8 mouse cellular contexts compared by ENCODE assay signal in genomic region chr13:4110281-4111188, GRCm38 (mm10). TPM values are rescaled to one million over a fixed set of nuclear protein-coding genes. Genes with fewer than 3 reads are reported as not detected.
DNase-seq lines count a peak whose midpoint lies in the region; ATAC-seq and TF ChIP-seq lines count a peak whose summit lies in the region.

No protein-coding gene starts in this region.

- no peaks in the 10 kb centered on the region for H3K4me1 ChIP-seq in embryonic facial prominence, embryonic 11.5 days (ENCODE audit: control insufficient read depth, insufficient read depth, low read length)
- H3K4me1 ChIP-seq in kidney, embryonic 15.5 days = no peaks in the 10 kb centered on the region
- no peaks in the 10 kb centered on the region for H3K4me1 ChIP-seq in limb, embryonic 14.5 days (ENCODE audit: control insufficient read depth, insufficient read depth, low read length)

- peak; percentile 86 for ATAC-seq in embryonic facial prominence, embryonic 11.5 days (replicated peaks; ENCODE audit: insufficient number of reproducible peaks, low FRiP score, low TSS enrichment, low read depth)
- peak; percentile 85 for ATAC-seq in kidney, embryonic 15.5 days (replicated peaks; ENCODE audit: low FRiP score)
- no peak; the same call in 1 of the 2 replicates for ATAC-seq in limb, embryonic 14.5 days (ENCODE audit: low FRiP score, low read depth)

- H3K4me2 ChIP-seq in embryonic facial prominence, embryonic 11.5 days (ENCODE audit: low read depth, low read length) = no peak overlapping the region
- H3K4me2 ChIP-seq in kidney, embryonic 15.5 days = no peak overlapping the region
- no peak overlapping the region for H3K4me2 ChIP-seq in limb, embryonic 14.5 days (replicated peaks; ENCODE audit: low read depth, low read length, severe bottlenecking)

- WGBS in embryonic facial prominence, embryonic 11.5 days = 32% methylated on average over 6 of the region's 6 CpGs
- 30% methylated on average over 6 of the region's 6 CpGs for WGBS in kidney, embryonic 15.5 days
- 26% methylated on average over 6 of the region's 6 CpGs for whole genome bisulfite sequencing in limb, embryonic 14.5 days

- no peak overlapping the region for H3K9ac ChIP-seq in embryonic facial prominence, embryonic 11.5 days (replicated peaks; ENCODE audit: low read length)
- no peak overlapping the region for H3K9ac ChIP-seq in kidney, embryonic 15.5 days
- no peak overlapping the region for H3K9ac ChIP-seq in limb, embryonic 14.5 days (ENCODE audit: low read depth, low read length, severe bottlenecking)

- H3K36me3 ChIP-seq in embryonic facial prominence, embryonic 11.5 days (replicated peaks; ENCODE audit: control insufficient read depth, insufficient read depth, low read depth, low read length) = no peaks in the 10 kb centered on the region
- H3K36me3 ChIP-seq in kidney, embryonic 15.5 days = no peaks in the 10 kb centered on the region
- H3K36me3 ChIP-seq in limb, embryonic 14.5 days (ENCODE audit: control insufficient read depth, insufficient read depth, low read length) = no peaks in the 10 kb centered on the region

- DNase-seq in CD4-positive, CD25-positive, alpha-beta regulatory T cell, adult 2 months (ENCODE audit: low read depth, low spot score) = peak; percentile 58
- DNase-seq in adrenal gland, postnatal 14 days = peak; percentile 67
- DNase-seq in embryonic facial prominence, embryonic 11.5 days (ENCODE audit: low spot score) = peak; percentile 89
- DNase-seq in heart, adult 9 months (ENCODE audit: low spot score in 2 of 2) = peak; percentile 7 to 42
- peak; percentile 75 for DNase-seq in limb, embryonic 14.5 days (ENCODE audit: low spot score)
- peak; percentile 28 for DNase-seq in naive thymus-derived CD4-positive, alpha-beta T cell, adult 2 months (ENCODE audit: low read depth)
- peak; percentile 66 for DNase-seq in testis, postnatal 10 days (ENCODE audit: low spot score)

- TF ChIP-seq POLR2A in limb, embryonic 14.5 days (IDR thresholded peaks at IDR 0.05; ENCODE audit: borderline replicate concordance, extremely low read depth, insufficient read depth, insufficient read length) = no peak

- H3K27ac ChIP-seq in embryonic facial prominence, embryonic 11.5 days (replicated peaks; ENCODE audit: low read depth, low read length) = no peak overlapping the region
- H3K27ac ChIP-seq in kidney, embryonic 15.5 days = no peak overlapping the region
- H3K27ac ChIP-seq in limb, embryonic 14.5 days (replicated peaks; ENCODE audit: low read depth, low read length) = no peak overlapping the region

- no peaks in the 10 kb centered on the region for H3K27me3 ChIP-seq in embryonic facial prominence, embryonic 11.5 days (ENCODE audit: control insufficient read depth, insufficient read depth, low read length)
- no peaks in the 10 kb centered on the region for H3K27me3 ChIP-seq in kidney, embryonic 15.5 days
- H3K27me3 ChIP-seq in limb, embryonic 14.5 days (ENCODE audit: control insufficient read depth, insufficient read depth, low read length) = no peaks in the 10 kb centered on the region

- no peak overlapping the region for H3K4me3 ChIP-seq in embryonic facial prominence, embryonic 11.5 days (ENCODE audit: low read depth, low read length)
- no peak overlapping the region for H3K4me3 ChIP-seq in kidney, embryonic 15.5 days (replicated peaks)
- no peak overlapping the region for H3K4me3 ChIP-seq in limb, embryonic 14.5 days (replicated peaks; ENCODE audit: low read length)

- no peaks in the 10 kb centered on the region for H3K9me3 ChIP-seq in embryonic facial prominence, embryonic 11.5 days (replicated peaks; ENCODE audit: control insufficient read depth, low read length)
- no peaks in the 10 kb centered on the region for H3K9me3 ChIP-seq in kidney, embryonic 15.5 days (replicated peaks)
- no peaks in the 10 kb centered on the region for H3K9me3 ChIP-seq in limb, embryonic 14.5 days (ENCODE audit: control insufficient read depth, low read length)

RNA-seq across cellular contexts. Expression of gene Akr1c18, which starts 39.9 kb away (rescaled TPM):
- total RNA-seq in adrenal gland, postnatal 14 days (2021) = 1,308 and 2,595 TPM in 2 replicates
- not detected in 2 replicates for polyA plus RNA-seq in embryonic facial prominence, embryonic 11.5 days (2014; fragmentation: Nextera tagmentation; extraction: Ambion mirVana)
- polyA plus RNA-seq in kidney, embryonic 15.5 days (2015; fragmentation: Nextera tagmentation; extraction: Ambion mirVana) = 1.7 and 2.9 TPM in 2 replicates
- 0.05 and 0.10 TPM in 2 replicates for polyA plus RNA-seq in limb, embryonic 14.5 days (2012; rRNA removed)
- not detected in 2 replicates for polyA plus RNA-seq in limb, embryonic 14.5 days (2014; fragmentation: Nextera tagmentation; extraction: Ambion mirVana)

Comparison
In these comparisons a context has a peak if more than half of its experiments do, and no peak if none do; other contexts are left out.
1. DNase-seq: peak in every context shown above with its lines; median percentile 89 in embryonic facial prominence, embryonic 11.5 days; 75 in limb, embryonic 14.5 days; 67 in adrenal gland, postnatal 14 days; 66 in testis, postnatal 10 days; 58 in CD4-positive, CD25-positive, alpha-beta regulatory T cell, adult 2 months; 28 in naive thymus-derived CD4-positive, alpha-beta T cell, adult 2 months; 24 in heart, adult 9 months.